Mouse (Mus musculus): ENCODE measurements around the gene Dbndd2.

- TF ChIP-seq GATA1 (IDR thresholded peaks at IDR 0.05; ENCODE audit: borderline replicate concordance, low read length) (no peak), GATA2 (IDR thresholded peaks at IDR 0.05; ENCODE audit: borderline replicate concordance, low read depth, low read length) (no peak)
These were observed 31.1 kb upstream of the Dbndd2 start for GRCm38 (mm10) chr2:164454846-164455245.

Measured in G1E (cell line).